Mouse (Mus musculus): ENCODE data around the gene Lgr5. TPM values are rescaled to one million over a fixed set of nuclear protein-coding genes. Genes with fewer than 3 reads are reported as not detected.

Gene Lgr5
- total RNA-seq, 2 experiments from 2014 or later: 16.5 to 22.3 TPM

GRCm38 (mm10) chr10:115570577-115570976, 17.0 kb downstream of the Lgr5 start:
- no peak for DNase-seq

GRCm38 (mm10) chr10:115569712-115570491, 17.7 kb downstream of the Lgr5 start, which contains the start of gene A930009A15Rik:
A930009A15Rik (plus strand) TSS chr10:115569986.
- DNase-seq: no peak

- DNase-seq: no peak
Observed at GRCm38 (mm10) chr10:115563961-115564360, 23.6 kb downstream of the Lgr5 start.

- DNase-seq: no peak
Observed at GRCm38 (mm10) chr10:115562911-115563686, 24.5 kb downstream of the Lgr5 start.

- no peak for DNase-seq
Observed at GRCm38 (mm10) chr10:115561136-115561880, 26.3 kb downstream of the Lgr5 start.

- no peak for DNase-seq
Observed at GRCm38 (mm10) chr10:115556738-115557242, 30.8 kb downstream of the Lgr5 start.

- DNase-seq: no peak
Observed at GRCm38 (mm10) chr10:115555191-115555765, 32.3 kb downstream of the Lgr5 start.

- no peak for DNase-seq
Observed at GRCm38 (mm10) chr10:115553352-115554113, 34.0 kb downstream of the Lgr5 start.

GRCm38 (mm10) chr10:115551069-115551468, 36.5 kb downstream of the Lgr5 start:
- no peak for DNase-seq

GRCm38 (mm10) chr10:115550253-115550652, 37.3 kb downstream of the Lgr5 start:
- DNase-seq: no peak

GRCm38 (mm10) chr10:115542917-115543316, 44.7 kb downstream of the Lgr5 start:
- DNase-seq: peak; percentile 5

- no peak for DNase-seq
Observed at GRCm38 (mm10) chr10:115530746-115531145, 56.8 kb downstream of the Lgr5 start.

GRCm38 (mm10) chr10:115529768-115530167, 57.8 kb downstream of the Lgr5 start:
- DNase-seq: no peak

- no peak for DNase-seq
Observed at GRCm38 (mm10) chr10:115528892-115529291, 58.7 kb downstream of the Lgr5 start.

- DNase-seq: no peak
Observed at GRCm38 (mm10) chr10:115521081-115521451, 66.5 kb downstream of the Lgr5 start.

GRCm38 (mm10) chr10:115520200-115521080, 67.1 kb downstream of the Lgr5 start:
- DNase-seq: no peak

- DNase-seq: no peak
Observed at GRCm38 (mm10) chr10:115518845-115519244, 68.7 kb downstream of the Lgr5 start.

- no peak for DNase-seq
Observed at GRCm38 (mm10) chr10:115515503-115515902, 72.1 kb downstream of the Lgr5 start.

- no peak for DNase-seq
Observed at GRCm38 (mm10) chr10:115510959-115511358, 76.6 kb downstream of the Lgr5 start.

- DNase-seq: no peak
Observed at GRCm38 (mm10) chr10:115505631-115506239, 81.8 kb downstream of the Lgr5 start.
